In genomic region chr13:57142851-57143250, GRCm38 (mm10) we compare ENCODE assay signal across 13 mouse cellular contexts.
DNase-seq lines count a peak whose midpoint lies in the region; ATAC-seq and TF ChIP-seq lines count a peak whose summit lies in the region.
"Had no signal": no experiment of that assay in that cellular context is flagged by ENCODE, and none has a peak within 500 bp of the region (broad histone marks: within the 10 kb centered on the region; RNA-seq: fewer than 3 reads in every experiment).

No protein-coding gene starts in this region.

- no peaks in the 10 kb centered on the region for H3K27me3 ChIP-seq in lung, embryonic 14.5 days (ENCODE audit: insufficient read depth, low read length)
- H3K27me3 ChIP-seq: forebrain, embryonic 15.5 days had no signal

- no peak for TF ChIP-seq CTCF in lung, embryonic 14.5 days (IDR thresholded peaks at IDR 0.05; ENCODE audit: low read depth)
- TF ChIP-seq CTCF in lung, adult 2 months (IDR thresholded peaks at IDR 0.05; ENCODE audit: insufficient read depth, low read length), result no peak

- no peak for ATAC-seq in lung, embryonic 14.5 days (ENCODE audit: insufficient read depth)
- ATAC-seq in megakaryocyte-erythroid progenitor cell, adult 5-6 weeks (replicated peaks; ENCODE audit: low FRiP score, low TSS enrichment, poor library complexity, severe bottlenecking), result no peak
- ATAC-seq: forebrain, embryonic 15.5 days; intestine, embryonic 16.5 days; midbrain, embryonic 16.5 days had no signal

- H3K36me3 ChIP-seq in lung, embryonic 14.5 days (ENCODE audit: insufficient read depth), result no peaks in the 10 kb centered on the region
- H3K36me3 ChIP-seq: forebrain, embryonic 15.5 days had no signal

- no peak for TF ChIP-seq POLR2A in lung, adult 2 months (IDR thresholded peaks at IDR 0.05; ENCODE audit: borderline replicate concordance, extremely low read depth, low read depth, low read length)

- H3K9me3 ChIP-seq in lung, embryonic 14.5 days (ENCODE audit: low read depth, low read length), result no peaks in the 10 kb centered on the region
- H3K9me3 ChIP-seq: forebrain, embryonic 15.5 days had no signal

- H3K4me3 ChIP-seq in lung, embryonic 14.5 days (ENCODE audit: low read depth, low read length), result no peak overlapping the region
- no peak overlapping the region for H3K4me3 ChIP-seq in lung, adult 2 months (replicated peaks; ENCODE audit: extremely low read depth, low read depth, low read length)
- H3K4me3 ChIP-seq: forebrain, embryonic 15.5 days had no signal

- no peak overlapping the region for H3K9ac ChIP-seq in lung, embryonic 14.5 days
- H3K9ac ChIP-seq: forebrain, embryonic 15.5 days had no signal

- DNase-seq in adrenal gland, adult 2 months, result peak; percentile 33
- DNase-seq in adrenal gland, postnatal 4 days (ENCODE audit: low spot score in 2 of 2), result no peak
- DNase-seq in lung, embryonic 14.5 days, result peak; percentile 68
- DNase-seq in lung, adult 2 months, result no peak
- DNase-seq in cerebellum, adult 11 months, result peak; percentile 2
- peak; percentile 28 for DNase-seq in retina, adult 2 months (ENCODE audit: low read depth, low spot score)
- no peak for DNase-seq in embryo, embryonic 10 days (ENCODE audit: low spot score)
- DNase-seq: heart, postnatal 10 days had no signal

- H3K27ac ChIP-seq in lung, embryonic 14.5 days (ENCODE audit: low read depth), result no peak overlapping the region
- H3K27ac ChIP-seq: forebrain, embryonic 15.5 days; stomach, postnatal 0 days had no signal

- 38% methylated on average over 5 of the region's 5 CpGs for WGBS in lung, embryonic 14.5 days
- 38% methylated on average over 5 of the region's 5 CpGs for WGBS in lung, adult 2 months

- no peak overlapping the region for H3K4me2 ChIP-seq in lung, embryonic 14.5 days
- H3K4me2 ChIP-seq: forebrain, embryonic 15.5 days had no signal

- H3K4me1 ChIP-seq in lung, embryonic 14.5 days (ENCODE audit: insufficient read depth), result no peaks in the 10 kb centered on the region; the same call in 1 of the 2 replicates
- no peaks in the 10 kb centered on the region for H3K4me1 ChIP-seq in lung, adult 2 months (ENCODE audit: control insufficient read depth, insufficient read depth, low read length)

Comparison
In these comparisons a context has a peak if more than half of its experiments do, and no peak if none do; other contexts are left out.
1. DNase-seq: peak in adrenal gland, adult 2 months (single experiment), lung, embryonic 14.5 days (single experiment), cerebellum, adult 11 months (single experiment) and retina, adult 2 months (single experiment); none in adrenal gland, postnatal 4 days (0 of 2), lung, adult 2 months (single experiment) and embryo, embryonic 10 days (single experiment).